Mouse (Mus musculus) stomach, embryonic 15.5 days (tissue): ENCODE data around the gene Gm49392. TPM values are rescaled to one million over a fixed set of nuclear protein-coding genes. Genes with fewer than 3 reads are reported as not detected.

Experiments used
- ATAC-seq: fragments of 200-750 bp; cut with Nextera tagmentation; 2 replicates; pipeline ENCODE4 v1.8.0; 2017; ENCODE audit warnings: low read depth, moderate number of reproducible peaks, moderate TSS enrichment; ENCODE audit not compliant: insufficient read depth, low FRiP score
- H3K27ac ChIP-seq: fragments of 300-500 bp; sonication (generic); 2 replicates; pipeline ENCODE4 v1.5.1; 2015; ENCODE audit warnings: mild to moderate bottlenecking, inconsistent platforms
- H3K27me3 ChIP-seq: fragments of 300-500 bp; sonication (generic); replicated peaks from 2 replicates; pipeline ENCODE4 v1.6.1; 2015; ENCODE audit warnings: inconsistent platforms
- H3K36me3 ChIP-seq: fragments of 300-500 bp; sonication (generic); 2 replicates; pipeline ENCODE4 v1.6.1; 2015; ENCODE audit warnings: inconsistent platforms
- H3K4me1 ChIP-seq: fragments of 300-500 bp; sonication (generic); 2 replicates; pipeline ENCODE4 v1.6.1; 2015; ENCODE audit warnings: inconsistent platforms
- H3K4me2 ChIP-seq: fragments of 300-500 bp; sonication (generic); 2 replicates; pipeline ENCODE4 v1.6.1; 2015; ENCODE audit warnings: mild to moderate bottlenecking, inconsistent platforms
- H3K4me3 ChIP-seq: fragments of 300-500 bp; sonication (generic); replicated peaks from 2 replicates; pipeline ENCODE4 v1.5.1; 2015; ENCODE audit warnings: inconsistent platforms
- H3K9ac ChIP-seq: fragments of 300-500 bp; sonication (generic); 2 replicates; pipeline ENCODE4 v1.6.1; 2015; ENCODE audit warnings: inconsistent platforms
- H3K9me3 ChIP-seq: fragments of 300-500 bp; sonication (generic); 2 replicates; pipeline ENCODE4 v1.6.1; 2016; ENCODE audit warnings: inconsistent platforms
- WGBS: fragments of 180-500 bp; shearing (Covaris S2); methylation state at CpG from one replicate; pipeline ENCODE4 v1.1.7; 2015; 5-methylcytosine and 5-hydroxymethylcytosine counted together
- polyA plus RNA-seq: library from polyadenylated mRNA; unstranded; fragments of >200 nt; fragmentation: Nextera tagmentation; extraction: Ambion mirVana; gene quantifications from 2 replicates; pipeline ENCODE4 v1.2.1, GENCODE M21; 2015

Gm49392 gene
- polyA plus RNA-seq, 1 experiment from 2014 or later = 0.31 TPM

DNA sequence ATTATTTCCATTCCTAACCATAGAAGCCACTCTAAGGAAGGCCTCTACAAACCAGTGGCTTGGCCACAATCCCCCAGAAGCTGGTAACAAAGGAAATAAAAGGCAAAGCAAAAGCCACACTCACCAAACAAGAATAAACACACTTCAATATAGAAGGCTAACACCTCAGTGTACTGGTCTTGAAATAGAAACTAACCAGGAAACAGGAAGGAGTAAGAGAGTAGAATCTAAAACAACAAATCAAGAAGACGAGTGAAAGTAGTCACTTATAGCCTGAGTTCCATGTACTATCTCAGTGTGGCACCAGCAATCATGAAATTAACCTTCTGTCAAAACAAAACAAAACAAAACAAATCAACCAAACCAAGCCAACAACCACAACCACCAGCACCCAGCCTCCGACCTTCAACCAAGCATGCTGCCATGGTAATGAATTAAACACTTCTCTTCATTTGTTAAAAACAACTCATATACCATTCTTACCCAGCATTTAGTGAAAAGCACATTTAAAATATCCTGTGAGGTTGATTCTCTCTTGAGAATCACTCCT is 57.3 kb downstream of the Gm49392 start:
- Histone ChIP-seq H3K4me1 (no peaks in the 10 kb centered on the region), H3K4me3 (no peak overlapping the region), H3K27me3 (no peaks in the 10 kb centered on the region), H3K36me3 (no peaks in the 10 kb centered on the region), H3K4me2 (no peak overlapping the region), H3K27ac (no peak overlapping the region), H3K9me3 (no peaks in the 10 kb centered on the region), H3K9ac (no peak overlapping the region)
- no peak for ATAC-seq
- WGBS = 61% methylated on average over 2 of the region's 2 CpGs

DNA sequence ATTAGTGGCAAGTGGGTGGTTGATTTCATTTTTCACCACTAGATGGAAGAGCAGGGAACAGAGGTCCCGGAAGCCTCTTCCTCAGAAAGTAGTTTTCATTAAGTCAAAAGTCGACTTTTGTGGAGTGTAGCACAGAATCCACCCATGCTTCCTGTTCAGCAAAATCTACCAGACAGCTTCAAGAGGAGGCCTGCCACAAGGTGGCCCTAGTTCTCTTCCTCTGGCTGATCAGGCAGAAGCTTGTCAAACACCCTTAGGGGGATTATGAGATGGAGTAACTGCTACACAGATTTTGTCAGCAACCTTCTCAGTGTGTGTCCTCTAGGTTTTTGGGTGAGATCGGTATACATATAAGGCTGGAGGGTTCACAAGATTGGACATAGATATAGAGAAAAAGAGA is 70.6 kb downstream of the Gm49392 start:
- H3K4me3 ChIP-seq = no peak overlapping the region
- no peaks in the 10 kb centered on the region for H3K27me3 ChIP-seq
- no peak overlapping the region for H3K9ac ChIP-seq
- no peak overlapping the region for H3K27ac ChIP-seq
- H3K4me2 ChIP-seq = no peak overlapping the region
- WGBS = 47% methylated on average over 3 of the region's 3 CpGs
- ATAC-seq = no peak
- no peaks in the 10 kb centered on the region for H3K36me3 ChIP-seq
- no peaks in the 10 kb centered on the region for H3K4me1 ChIP-seq
- H3K9me3 ChIP-seq = no peaks in the 10 kb centered on the region

DNA sequence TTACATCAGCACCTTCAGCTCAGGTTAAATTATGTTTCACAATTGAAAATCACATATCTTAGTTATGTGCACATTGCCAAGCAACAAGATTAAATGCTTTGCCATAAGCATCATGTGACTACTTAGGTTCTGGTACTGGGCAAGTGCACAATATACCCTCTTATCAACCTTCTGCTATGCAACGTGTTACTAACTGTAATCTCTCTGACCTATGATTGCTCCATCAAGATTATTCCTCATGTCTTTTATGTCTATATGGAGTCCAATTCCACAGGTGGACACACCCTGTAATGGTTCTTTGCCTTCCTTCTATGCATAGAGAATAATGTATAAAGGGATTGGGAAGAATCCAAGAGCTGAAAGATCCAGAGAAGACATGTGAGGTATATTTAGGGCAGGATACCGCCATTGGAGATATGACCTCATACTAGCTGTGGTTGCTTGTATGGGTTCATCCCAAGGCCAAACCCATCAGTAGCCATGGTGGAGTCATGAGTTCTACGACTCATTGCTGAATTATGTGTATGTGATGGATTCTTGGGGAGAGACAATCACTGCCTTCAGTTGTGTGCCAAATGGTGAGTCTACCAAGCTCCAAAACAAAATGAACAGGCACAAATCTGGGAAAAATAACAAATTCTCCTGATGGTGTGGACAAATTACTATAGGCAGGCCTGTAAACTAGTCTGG is 76.1 kb downstream of the Gm49392 start:
- Histone ChIP-seq H3K27me3 (no peaks in the 10 kb centered on the region), H3K9me3 (no peaks in the 10 kb centered on the region), H3K4me3 (no peak overlapping the region), H3K36me3 (no peaks in the 10 kb centered on the region), H3K4me2 (no peak overlapping the region), H3K27ac (no peak overlapping the region), H3K4me1 (no peaks in the 10 kb centered on the region), H3K9ac (no peak overlapping the region)
- 59% methylated on average over 3 of the region's 3 CpGs for WGBS
- ATAC-seq = no peak

DNA sequence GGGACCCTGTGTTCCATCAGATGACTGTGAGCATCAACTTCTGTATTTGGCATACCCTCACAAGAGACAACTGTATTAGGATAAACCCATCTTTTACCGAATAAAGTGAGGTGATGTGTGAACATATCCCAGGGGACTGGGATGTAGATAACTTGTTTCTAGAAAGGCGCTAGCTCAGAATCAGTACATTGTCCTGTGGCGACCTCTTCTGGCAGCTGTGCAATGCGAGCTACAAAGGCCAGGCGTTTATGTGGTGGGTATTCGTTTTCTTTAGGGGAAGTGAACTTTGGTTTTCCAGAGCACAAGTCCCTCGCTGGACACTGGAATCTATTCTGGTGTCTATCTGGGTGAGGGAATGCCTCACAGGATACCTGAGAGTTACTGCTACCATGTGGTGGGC is 77.2 kb downstream of the Gm49392 start:
- Histone ChIP-seq H3K9me3 (no peaks in the 10 kb centered on the region), H3K36me3 (no peaks in the 10 kb centered on the region), H3K27ac (no peak overlapping the region), H3K27me3 (no peaks in the 10 kb centered on the region), H3K9ac (no peak overlapping the region), H3K4me3 (no peak overlapping the region), H3K4me1 (no peaks in the 10 kb centered on the region), H3K4me2 (no peak overlapping the region)
- no peak for ATAC-seq
- WGBS = 9% methylated on average over 7 of the region's 7 CpGs

DNA sequence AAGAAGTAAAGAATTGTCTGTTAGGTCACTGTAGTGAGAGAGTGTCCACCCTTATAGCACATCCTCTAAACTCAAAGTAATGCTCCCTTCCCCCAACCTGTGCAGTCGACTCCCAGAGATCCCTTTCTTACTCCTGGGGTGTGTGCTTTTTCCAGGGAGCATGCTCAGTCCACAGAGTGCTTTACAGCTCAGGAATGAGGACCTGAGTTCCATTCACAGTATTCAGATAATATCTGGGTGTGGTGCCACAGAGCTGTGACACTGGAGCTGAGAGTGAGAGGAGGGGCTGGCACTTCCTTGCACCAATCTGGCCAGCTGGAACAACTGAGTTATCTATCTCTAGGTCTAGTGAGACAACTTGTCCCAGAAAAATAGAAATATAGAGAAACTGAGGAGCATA is 83.0 kb downstream of the Gm49392 start:
- no peaks in the 10 kb centered on the region for H3K9me3 ChIP-seq
- H3K4me2 ChIP-seq = no peak overlapping the region
- no peak overlapping the region for H3K27ac ChIP-seq
- no peak overlapping the region for H3K9ac ChIP-seq
- no peak for ATAC-seq
- no peaks in the 10 kb centered on the region for H3K27me3 ChIP-seq
- 45% methylated on average over 1 of the region's 1 CpGs for WGBS
- no peak overlapping the region for H3K4me3 ChIP-seq
- H3K4me1 ChIP-seq = no peaks in the 10 kb centered on the region
- H3K36me3 ChIP-seq = no peaks in the 10 kb centered on the region

DNA sequence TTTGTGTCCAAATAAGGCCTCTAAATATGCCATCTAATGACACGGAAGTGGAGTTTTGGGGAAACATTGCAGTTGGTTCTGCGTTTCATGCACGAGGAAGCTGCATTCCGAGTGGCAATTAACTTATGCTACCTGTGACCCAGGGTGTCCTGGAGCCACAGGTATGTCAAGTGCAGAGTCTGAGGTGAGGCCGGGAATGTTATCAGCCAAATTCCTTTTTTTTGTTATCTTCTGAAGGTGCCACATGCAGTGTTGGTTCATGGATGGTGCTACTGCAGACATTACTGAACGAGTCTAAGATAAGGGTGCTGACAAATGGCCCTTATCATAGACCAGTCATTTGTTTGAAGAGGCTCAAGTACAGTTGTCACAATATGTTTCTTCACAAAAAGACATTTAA is 83.9 kb downstream of the Gm49392 start:
- Histone ChIP-seq H3K27me3 (no peaks in the 10 kb centered on the region), H3K4me3 (no peak overlapping the region), H3K36me3 (no peaks in the 10 kb centered on the region), H3K9me3 (no peaks in the 10 kb centered on the region), H3K9ac (no peak overlapping the region), H3K27ac (no peak overlapping the region), H3K4me1 (no peaks in the 10 kb centered on the region), H3K4me2 (no peak overlapping the region)
- ATAC-seq = no peak
- 68% methylated on average over 6 of the region's 6 CpGs for WGBS

DNA sequence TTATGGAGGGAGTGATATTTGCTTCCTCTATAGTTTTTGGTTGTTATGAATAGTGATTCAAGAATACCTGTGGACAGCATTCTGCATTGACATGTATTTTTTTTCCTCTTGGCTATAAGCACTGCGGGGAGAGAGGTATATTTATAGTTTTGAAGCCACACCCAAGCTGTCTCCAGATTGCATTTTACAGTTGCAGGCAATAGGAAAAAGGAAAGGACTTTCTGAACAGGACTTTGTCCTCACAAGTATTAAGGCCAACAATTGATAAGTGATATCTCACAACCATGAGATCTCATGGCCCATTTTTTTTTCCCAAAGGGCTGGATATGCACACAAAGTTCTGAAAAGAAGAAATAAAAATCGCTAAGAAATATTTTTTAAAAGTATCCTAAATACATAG is 87.0 kb downstream of the Gm49392 start:
- Histone ChIP-seq H3K4me2 (no peak overlapping the region), H3K36me3 (no peaks in the 10 kb centered on the region), H3K4me3 (no peak overlapping the region), H3K4me1 (no peaks in the 10 kb centered on the region), H3K27me3 (no peaks in the 10 kb centered on the region), H3K27ac (no peak overlapping the region), H3K9ac (no peak overlapping the region), H3K9me3 (no peaks in the 10 kb centered on the region)
- ATAC-seq = no peak
- WGBS = 69% methylated on average over 2 of the region's 2 CpGs

DNA sequence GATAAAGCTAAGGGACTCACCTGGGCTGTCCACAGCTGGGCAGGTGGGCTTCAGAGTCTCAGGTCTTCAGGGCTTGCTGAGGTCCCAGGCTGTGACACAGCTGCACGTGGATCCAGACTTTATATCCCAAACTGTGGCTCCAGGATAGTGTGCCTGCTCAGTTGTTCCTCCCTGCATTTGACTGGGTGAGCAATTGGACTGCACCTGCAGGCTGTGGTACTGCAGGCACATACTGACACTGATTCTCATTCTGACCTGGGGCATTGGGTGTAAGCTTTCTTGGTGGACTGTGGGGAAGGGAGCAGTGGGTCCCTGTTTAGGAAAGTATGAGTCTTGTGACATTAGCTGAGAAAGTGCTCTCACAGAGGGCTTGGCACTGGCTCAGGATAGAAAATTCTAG is 93.9 kb downstream of the Gm49392 start, which contains the start of gene Ctsll3:
Gene Ctsll3 (minus strand): TSS at position 101 of the 400 bp plus-strand sequence.
- 74% methylated on average over 1 of the region's 1 CpGs for WGBS
- Histone ChIP-seq H3K4me2 (no peak within 1 kb of the TSS), H3K4me1 (no peaks in the 10 kb centered on the region), H3K36me3 (no peaks in the 10 kb centered on the region), H3K9ac (no peak within 1 kb of the TSS), H3K9me3 (no peaks in the 10 kb centered on the region), H3K4me3 (no peak within 1 kb of the TSS), H3K27me3 (no peaks in the 10 kb centered on the region), H3K27ac (no peak within 1 kb of the TSS)
- no peak for ATAC-seq

Other genes starting within 250 kb of the Gm49392 start
- not detected in 2 replicates for gene BC051665, start 110.5 kb downstream of the Gm49392 start, polyA plus RNA-seq
- not detected in 2 replicates for gene Ctsll3, start 94.0 kb downstream of the Gm49392 start, polyA plus RNA-seq
- gene 4930486L24Rik, start 32.4 kb downstream of the Gm49392 start, polyA plus RNA-seq = not detected in 2 replicates
- gene Ctla2b, start 553 bp upstream of the Gm49392 start, polyA plus RNA-seq = 2.7 and 2.9 TPM in 2 replicates
- gene Tpbpb, start 8.0 kb upstream of the Gm49392 start, polyA plus RNA-seq = not detected in 2 replicates
- 0.44 TPM in 1 of 2 replicates, not detected in the other for gene Gm49393, start 38.7 kb upstream of the Gm49392 start, polyA plus RNA-seq
- gene Gm49391, start 39.7 kb upstream of the Gm49392 start, polyA plus RNA-seq = 2.8 and 3.1 TPM in 2 replicates
- gene Ctla2a, start 39.7 kb upstream of the Gm49392 start, polyA plus RNA-seq = 27.4 and 29.7 TPM in 2 replicates
- not detected in 2 replicates for gene Tpbpa, start 45.1 kb upstream of the Gm49392 start, polyA plus RNA-seq
- gene Ctsj, start 109.1 kb upstream of the Gm49392 start, polyA plus RNA-seq = not detected in 2 replicates
- gene Ctsq, start 143.7 kb upstream of the Gm49392 start, polyA plus RNA-seq = not detected in 2 replicates